Mouse (Mus musculus) adrenal gland (tissue): ENCODE results near the gene Coro6.

Source experiments
- intact Hi-C: fragments of 180-260 bp; cut with DNase I; formaldehyde crosslinking; loops from one replicate; pipeline ENCODE4 v1.15.1; 2025
- long read RNA-seq, 2 experiments: library from polyadenylated mRNA; unstranded; transcript quantifications; one replicate each; pipeline ENCODE4 v2.0.0; 2020; ENCODE audit warnings: borderline replicate concordance in 1 of 2; ENCODE audit not compliant: insufficient replicate concordance in 1 of 2

Gene Coro6
- long read RNA-seq, experiment 1: 0 reads
- long read RNA-seq, experiment 2: 0 reads

DNA sequence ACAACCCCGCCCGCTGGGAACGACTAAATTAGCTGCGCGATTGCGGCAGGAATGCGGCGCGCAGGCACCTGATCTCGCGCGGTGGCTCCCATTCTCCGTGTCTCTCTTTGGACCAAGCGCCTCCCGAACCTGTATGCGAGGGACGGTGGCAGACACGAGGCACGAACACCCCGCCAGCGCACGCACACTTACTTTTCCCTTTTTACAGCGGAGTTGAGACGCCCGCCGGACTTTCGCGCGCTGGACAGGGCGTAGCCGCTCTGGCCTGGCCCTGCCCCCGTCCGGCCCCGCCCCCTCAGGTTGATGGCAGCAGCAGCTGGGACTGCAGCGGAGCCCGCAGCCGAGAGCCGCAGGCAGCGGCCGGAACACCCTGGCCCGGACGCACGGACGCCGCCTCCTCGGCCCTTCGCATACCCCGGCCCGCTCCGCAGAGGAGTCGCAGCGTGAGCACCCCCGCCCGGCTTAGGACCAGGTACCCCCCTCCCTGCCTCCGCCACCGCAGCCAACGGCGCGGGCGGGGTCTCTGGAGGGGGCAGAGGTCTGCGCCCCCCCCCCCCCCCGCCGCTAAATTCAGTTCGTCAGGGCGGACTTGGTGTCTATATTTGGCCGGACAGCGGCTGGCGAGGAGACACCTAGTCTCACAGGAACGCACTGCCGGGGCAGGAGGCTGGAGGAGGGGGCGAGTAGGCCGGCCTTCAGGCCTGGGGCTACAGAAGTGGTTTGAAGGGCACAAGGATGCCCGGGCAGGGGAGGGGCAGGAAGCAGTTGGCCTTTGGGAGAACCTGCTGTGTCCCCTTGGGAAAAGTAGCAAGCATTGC is at the start of gene Coro6:
TSS of gene Coro6 (plus strand) at position 129 of the 818 bp plus-strand sequence.
- intact Hi-C loops: no loop called here

DNA sequence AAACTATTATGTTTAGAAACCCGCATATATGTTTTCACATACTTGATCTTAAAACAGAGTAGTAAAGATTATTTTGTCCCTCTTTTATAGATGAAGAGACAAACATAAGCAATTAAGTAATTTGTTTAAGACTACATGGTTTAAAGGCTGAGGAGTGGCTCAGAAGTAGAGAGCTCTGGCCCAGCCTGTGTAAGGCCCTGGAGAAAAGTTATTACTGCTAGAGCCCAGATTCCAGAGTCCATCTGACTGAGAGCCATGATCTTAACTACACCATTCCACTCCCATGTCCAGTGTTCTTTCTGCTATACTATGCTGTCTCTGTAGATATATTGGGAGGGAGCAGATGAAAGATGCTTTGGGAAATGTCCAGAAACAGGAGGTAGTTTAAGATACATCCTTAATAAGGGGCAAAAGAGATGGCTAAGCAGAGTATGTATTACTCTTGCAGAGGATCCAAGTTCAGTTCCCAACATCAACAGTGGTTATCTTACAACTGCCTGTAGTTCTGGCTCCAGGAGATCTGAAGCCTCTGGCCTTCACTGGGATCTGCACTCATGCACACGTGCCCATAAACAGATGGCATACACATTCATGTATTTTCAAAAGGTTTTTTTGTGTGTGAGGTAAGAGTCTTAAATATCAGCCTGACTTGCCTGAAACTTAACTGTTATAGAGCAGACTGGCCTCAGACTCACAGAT is 47.9 kb upstream of the Coro6 start:
- intact Hi-C loops: no loop called here

- intact Hi-C loops: no loop called here
These were observed 45.8 kb upstream of the Coro6 start for GRCm38 (mm10) chr11:77416212-77417000.

DNA sequence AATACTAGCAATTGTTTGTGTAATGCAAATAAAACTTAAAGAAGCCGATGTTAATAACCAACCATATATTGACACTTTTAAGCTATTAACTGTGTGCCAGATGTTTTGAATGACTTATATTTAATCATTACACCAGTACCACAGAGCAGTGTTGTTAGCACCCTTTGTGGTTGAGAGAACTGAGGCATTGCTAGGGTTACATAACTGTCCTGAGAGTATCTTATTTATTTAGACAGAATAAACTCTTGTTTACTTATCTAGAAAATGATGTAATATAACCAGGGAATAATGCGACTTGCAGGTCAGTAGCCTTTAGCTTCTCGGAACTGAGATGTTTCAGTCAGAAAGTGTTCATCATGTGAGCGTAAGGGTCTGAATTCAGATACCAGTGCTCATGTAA is 44.2 kb upstream of the Coro6 start:
- intact Hi-C loops: no loop called here

GRCm38 (mm10) chr11:77423175-77423859 is 38.9 kb upstream of the Coro6 start:
- intact Hi-C loops: no loop called here

- intact Hi-C loops: no loop called here
These were observed 33.8 kb upstream of the Coro6 start for GRCm38 (mm10) chr11:77428446-77428845.

DNA sequence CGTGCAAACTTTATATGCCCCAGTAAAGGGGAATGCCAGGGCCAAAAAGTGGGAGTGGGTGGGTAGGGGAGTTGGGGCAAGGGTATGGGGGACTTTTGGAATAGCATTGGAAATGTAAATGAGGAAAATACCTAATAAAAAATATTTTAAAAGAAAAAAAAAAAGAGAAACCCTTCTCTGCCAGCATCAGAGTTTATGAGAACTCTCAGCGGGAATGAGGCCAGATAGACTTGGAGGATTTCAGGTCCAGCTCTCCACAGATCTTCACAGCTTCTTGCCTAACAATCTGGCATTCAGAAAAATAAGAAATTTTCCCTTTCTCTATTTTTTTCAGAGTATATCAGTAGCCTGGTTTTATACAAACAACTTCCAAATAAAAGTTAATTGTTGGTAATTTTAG is 25.2 kb upstream of the Coro6 start:
- intact Hi-C loops: no loop called here

DNA sequence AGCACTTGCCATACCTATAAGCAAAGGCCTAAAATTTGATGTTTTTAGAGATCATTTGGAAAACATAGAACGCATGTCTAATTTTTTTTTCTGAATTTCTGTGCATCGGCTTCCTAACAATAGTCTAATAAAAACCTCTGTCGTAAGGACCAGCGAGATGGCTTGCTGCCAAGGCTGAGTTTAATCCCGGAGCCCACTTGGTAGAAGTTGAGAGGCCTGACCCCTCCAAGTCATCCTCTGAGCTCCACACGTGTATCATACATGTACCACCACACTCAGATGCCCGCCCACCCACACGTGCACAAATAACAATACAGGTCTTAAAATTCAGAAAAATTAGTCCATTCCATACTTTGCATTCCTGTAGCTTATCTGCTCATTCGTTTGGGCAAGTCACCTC is 22.1 kb upstream of the Coro6 start:
- intact Hi-C loops: no loop called here

GRCm38 (mm10) chr11:77441020-77441419 is 21.2 kb upstream of the Coro6 start:
- intact Hi-C loops: no loop called here

DNA sequence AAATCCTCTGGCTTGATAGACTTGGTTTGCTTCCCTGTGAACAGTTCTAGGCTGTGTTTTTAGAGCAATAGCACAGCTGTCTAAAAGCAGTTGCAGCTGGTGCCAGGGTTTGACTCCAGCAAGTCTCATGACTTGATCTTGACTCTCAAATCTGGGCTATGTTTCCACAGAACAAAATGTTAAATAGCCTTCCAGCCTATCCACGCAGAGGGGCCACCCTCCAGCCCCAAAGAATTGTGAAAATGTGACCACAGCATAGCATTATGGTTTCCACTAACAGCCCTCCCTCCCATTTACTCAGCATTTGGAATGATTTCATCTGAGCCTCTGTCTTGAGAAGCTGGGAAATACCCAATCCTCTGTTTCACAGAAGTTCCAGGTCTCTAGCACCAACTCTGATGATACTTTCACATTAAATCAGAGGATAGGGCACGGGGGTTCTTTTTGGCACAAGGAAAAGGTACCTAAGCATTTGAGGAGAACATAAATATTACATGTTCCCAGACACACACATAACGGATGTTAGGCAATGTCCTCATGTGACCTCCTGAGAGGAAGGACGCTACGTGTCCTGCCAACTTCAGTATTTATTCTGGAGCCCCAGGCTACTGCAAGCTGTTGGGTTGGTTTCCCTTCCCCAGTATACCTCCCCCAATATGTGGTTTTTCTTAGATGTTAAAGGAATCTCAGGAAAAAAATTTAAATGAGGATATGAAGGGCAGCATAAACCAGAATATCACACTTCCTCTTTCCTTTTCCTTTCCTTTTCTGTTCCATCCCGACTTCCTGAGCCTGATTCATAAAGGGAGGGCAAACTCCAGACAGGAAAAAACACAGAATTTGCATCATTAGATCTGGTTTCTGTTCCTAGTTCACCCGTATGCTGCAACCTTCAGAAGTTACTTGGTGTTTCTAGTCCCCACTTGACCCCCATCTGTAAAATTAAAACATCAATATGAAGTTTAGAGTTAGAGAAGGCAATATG is 19.7 kb upstream of the Coro6 start:
- intact Hi-C loops: no loop called here

DNA sequence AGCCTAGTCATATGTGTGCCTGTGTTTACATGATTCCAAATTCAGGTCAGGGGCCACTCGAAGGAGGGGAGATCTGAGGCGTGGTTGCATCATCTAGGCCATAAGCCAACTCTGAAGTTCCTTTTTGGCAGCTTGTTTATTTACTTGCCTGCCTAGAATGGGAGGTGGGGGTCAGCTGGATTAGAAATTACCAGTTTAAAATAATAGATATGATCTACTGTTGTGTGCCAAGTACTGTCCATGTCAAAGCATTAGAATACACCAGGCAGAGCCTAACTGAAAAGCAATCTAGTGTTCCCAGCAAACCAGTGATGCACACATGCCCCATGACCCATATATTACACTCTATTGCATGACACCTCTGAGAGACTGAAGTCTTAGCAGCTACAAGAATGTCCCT is 17.3 kb upstream of the Coro6 start:
- intact Hi-C loops: loop anchor here (5.0 kb wide), 1 partner anchor 228 kb away; the partner anchor contains the start of gene Ssh2

DNA sequence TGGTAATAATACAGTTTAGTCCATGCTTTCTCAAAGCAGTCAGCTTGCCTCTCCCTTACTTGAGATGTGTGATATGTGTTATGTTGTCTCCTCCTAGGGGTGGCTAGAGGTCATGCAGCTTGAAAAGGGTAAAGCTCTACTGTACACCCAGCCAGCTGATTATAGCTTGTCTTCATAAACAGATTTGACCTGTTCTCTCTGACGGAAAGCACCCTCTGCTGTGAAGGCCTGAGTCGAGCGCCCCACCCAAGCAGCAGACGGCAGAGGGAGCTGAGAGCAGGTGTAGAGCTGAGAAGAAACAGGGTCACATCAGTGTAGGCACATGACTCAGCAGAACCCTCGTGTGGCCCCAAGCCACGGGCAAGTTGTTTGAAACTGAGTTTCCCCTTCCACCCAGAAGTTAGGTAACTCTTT is 15.6 kb upstream of the Coro6 start:
- intact Hi-C loops: loop anchor here (2.0 to 5.0 kb wide), 2 partner anchors 130 to 229 kb away; partner anchors contain the start of gene Ssh2

DNA sequence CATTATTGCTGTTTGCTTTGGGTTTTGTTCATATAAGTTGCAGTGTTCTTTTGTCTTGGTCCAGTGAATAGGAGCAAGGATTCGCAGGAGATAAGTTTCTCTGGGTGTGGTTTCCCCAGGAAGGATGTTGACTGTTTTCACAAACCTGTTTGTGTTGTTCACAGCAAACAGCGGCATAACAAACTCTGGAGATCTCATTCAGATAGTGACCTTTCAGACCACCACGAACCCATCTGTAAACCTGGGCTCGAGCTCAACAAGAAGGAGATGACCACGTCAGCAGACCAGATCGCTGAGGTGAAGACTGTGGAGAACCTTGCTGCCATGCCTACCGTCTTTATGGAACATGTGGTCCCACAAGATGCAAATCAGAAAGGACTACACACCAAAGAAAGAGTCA is 13.0 kb upstream of the Coro6 start:
- intact Hi-C loops: loop anchor here (5.0 kb wide), 1 partner anchor 232 kb away; the partner anchor contains the start of gene Ssh2

DNA sequence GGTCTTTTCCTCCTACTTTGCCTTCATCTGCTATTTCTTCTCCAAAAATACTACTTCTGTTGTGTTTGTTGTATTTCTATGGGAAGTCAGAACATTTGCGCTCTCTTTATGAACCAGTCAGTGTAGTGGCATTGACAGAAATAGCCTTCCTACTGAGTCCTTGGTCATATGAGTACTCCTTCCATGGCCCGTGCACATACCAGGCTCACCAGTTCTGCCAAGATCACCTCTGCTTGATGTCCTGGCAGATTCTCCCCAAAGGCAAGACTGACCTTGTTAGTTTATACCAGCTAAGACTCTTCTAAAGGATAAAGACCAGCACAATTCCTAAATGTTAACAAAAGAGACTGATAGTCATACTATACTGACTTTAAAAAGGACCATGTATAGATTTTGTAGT is 10.5 kb upstream of the Coro6 start:
- intact Hi-C loops: no loop called here

DNA sequence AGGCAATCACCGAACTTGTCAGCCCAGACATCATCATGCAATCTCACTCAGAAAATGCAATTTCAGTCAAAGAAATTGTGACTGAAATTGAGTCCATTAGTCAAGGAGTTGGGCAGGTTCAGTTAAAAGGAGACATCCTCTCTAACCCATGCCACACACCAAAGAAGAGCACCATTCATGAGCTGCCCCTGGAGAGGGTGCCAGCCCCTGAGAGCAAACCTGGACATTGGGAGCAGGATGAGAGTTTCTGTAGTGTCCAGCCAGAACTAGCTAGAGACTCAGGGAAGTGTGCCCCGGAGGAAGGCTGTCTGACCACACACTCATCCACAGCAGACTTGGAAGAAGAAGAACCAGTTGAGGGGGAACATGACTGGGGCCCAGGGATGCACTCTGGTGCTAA is 8.8 kb upstream of the Coro6 start:
- intact Hi-C loops: no loop called here

- intact Hi-C loops: no loop called here
These were observed 6.3 kb upstream of the Coro6 start for GRCm38 (mm10) chr11:77455770-77456510.

DNA sequence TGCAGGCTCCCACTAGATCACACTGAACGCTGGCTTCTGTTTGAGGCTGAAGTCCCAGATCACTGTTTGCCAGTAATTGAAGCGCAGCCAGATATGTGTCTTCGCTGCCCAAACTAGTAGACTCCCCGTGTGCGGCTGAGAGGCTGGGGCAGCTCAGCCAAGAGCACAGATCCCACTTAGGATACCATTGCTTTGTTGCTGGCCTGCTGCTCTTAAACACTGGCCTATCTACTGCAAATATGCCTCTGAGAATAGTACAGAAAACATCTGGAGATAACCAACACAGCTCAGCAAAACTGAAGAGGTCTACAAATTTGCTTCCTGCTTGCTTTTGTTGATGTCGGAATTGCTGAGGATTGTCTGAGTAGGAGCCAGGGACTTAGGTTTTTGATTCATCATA is 5.3 kb upstream of the Coro6 start:
- intact Hi-C loops: no loop called here

- intact Hi-C loops: no loop called here
These were observed 355 bp upstream of the Coro6 start for GRCm38 (mm10) chr11:77461856-77462255.

DNA sequence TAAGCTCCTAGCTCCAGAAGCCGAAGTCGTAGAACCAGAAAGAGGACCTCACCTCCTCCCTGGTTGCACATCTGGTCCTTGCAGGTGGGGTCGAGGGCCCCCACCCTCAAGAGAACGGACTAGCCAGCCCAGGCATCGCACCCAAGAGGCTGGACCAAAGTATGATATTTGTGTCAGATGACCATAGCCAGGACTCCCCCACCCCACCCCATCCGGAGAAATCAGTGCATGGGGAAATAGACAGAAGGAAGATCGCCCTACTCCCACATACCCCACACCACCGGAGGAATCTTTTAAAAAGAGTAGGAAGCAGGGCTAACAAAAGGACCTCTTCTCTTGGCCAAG is 862 bp downstream of the Coro6 start:
- intact Hi-C loops: no loop called here
